Mouse (Mus musculus): ENCODE measurements around the gene Efna1. TPM values are rescaled to one million over a fixed set of nuclear protein-coding genes. Genes with fewer than 3 reads are reported as not detected.

The Efna1 gene
- polyA plus RNA-seq, 1 experiment: not detected

DNA sequence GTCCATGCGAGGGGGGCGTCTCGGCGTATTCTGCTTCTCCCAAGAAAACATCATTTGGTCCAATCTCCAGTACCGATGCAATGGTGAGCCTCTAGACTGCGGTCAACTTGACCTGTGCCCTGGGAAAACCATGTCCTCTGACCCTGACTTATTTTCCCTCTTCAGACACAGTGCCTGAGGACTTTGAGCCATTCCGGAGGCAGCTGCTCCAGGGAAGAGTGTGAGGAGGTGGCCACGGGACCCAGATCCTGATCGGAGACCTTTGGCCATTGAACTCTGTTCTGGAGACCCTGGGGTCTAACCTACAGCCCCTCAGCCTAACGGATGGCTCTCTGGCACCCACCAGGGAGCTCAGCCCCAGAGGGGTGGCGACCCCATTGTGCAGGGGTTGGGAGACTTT lies 54.6 kb downstream of the Efna1 start:
- no peak for TF ChIP-seq GATA1 (IDR thresholded peaks at IDR 0.05; ENCODE audit: low read length)

DNA sequence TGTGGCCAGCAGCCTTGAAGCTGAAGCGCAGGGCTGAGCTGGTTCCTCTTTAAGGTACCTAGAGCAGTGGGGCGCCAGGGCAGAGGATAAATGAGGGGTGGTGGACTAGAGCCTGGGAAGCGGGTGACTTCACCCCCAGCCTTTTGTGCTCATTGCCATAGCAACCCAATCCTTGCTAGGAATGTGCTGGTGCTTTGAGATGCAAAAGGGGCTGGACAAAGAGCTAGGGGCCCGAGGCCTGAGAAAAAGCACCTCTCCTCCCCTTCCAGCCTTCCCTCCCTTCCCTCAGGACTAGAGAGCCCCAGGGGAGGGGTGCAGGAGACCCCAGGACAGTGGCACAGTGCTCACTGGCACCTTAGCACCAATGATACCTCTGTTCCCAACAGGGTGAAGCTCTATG lies 55.0 kb downstream of the Efna1 start:
- TF ChIP-seq GATA1 (IDR thresholded peaks at IDR 0.05; ENCODE audit: low read length): no peak

DNA sequence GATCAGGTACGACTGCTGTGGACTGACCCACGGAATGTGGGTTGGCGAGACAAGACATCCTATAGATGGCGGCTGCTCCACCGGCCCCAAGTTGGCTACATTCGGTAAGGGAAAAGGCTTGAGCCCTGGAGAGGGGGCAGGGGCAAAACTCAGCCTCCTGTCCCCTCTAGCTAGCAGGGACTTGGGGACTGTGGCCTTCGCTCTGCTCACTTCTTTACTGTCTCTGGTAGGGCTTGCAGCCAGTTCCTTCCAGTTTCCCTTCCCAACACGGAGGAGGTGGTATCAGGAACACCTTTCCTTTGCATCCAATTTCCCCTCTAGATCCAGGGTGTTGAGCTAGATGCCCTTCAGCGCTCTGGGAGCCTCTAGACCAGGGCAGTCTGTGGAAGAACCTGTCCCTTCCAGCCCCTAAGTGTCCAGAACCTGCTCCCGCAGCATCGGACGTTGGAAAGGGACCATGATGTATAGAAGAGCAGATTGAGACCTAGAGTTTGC lies 55.6 kb downstream of the Efna1 start:
- TF ChIP-seq GATA1 (IDR thresholded peaks at IDR 0.05; ENCODE audit: low read length): no peak

- no peak for TF ChIP-seq GATA1 (IDR thresholded peaks at IDR 0.05; ENCODE audit: low read length)
These were observed 56.1 kb downstream of the Efna1 start for GRCm38 (mm10) chr3:89224796-89225195.

Other genes starting within 250 kb of the Efna1 start
- gene Rusc1, start 187.8 kb downstream of the Efna1 start, polyA plus RNA-seq (2012): 14.2 and 15.4 TPM in 2 replicates
- 1.4 and 7.9 TPM in 2 replicates for gene Gm43738, start 180.0 kb downstream of the Efna1 start, polyA plus RNA-seq (2012)
- gene Fdps, start 179.2 kb downstream of the Efna1 start, polyA plus RNA-seq (2012): 18.1 and 44.7 TPM in 2 replicates
- gene Pklr, start 145.0 kb downstream of the Efna1 start, polyA plus RNA-seq (2012): 145 and 174 TPM in 2 replicates
- gene Hcn3, start 120.9 kb downstream of the Efna1 start, polyA plus RNA-seq (2012): 0.91 and 1.2 TPM in 2 replicates
- gene Clk2, start 116.3 kb downstream of the Efna1 start, polyA plus RNA-seq (2012): 62.2 and 65.3 TPM in 2 replicates
- 190 and 239 TPM in 2 replicates for gene Scamp3, start 103.7 kb downstream of the Efna1 start, polyA plus RNA-seq (2012)
- gene Fam189b, start 98.0 kb downstream of the Efna1 start, polyA plus RNA-seq (2012): 7.3 and 13.1 TPM in 2 replicates
- 2.0 and 2.9 TPM in 2 replicates for gene Gba, start 78.2 kb downstream of the Efna1 start, polyA plus RNA-seq (2012)
- 0.19 and 0.37 TPM in 2 replicates for gene Thbs3, start 66.0 kb downstream of the Efna1 start, polyA plus RNA-seq (2012)
- gene Mtx1, start 54.1 kb downstream of the Efna1 start, polyA plus RNA-seq (2012): 392 and 458 TPM in 2 replicates
- 0.18 TPM in 1 of 2 replicates, not detected in the other for gene Muc1, start 52.1 kb downstream of the Efna1 start, polyA plus RNA-seq (2012)
- gene Krtcap2, start 35.2 kb downstream of the Efna1 start, polyA plus RNA-seq (2012): 135 and 200 TPM in 2 replicates
- gene Trim46, start 34.8 kb downstream of the Efna1 start, polyA plus RNA-seq (2012): 2.4 and 2.8 TPM in 2 replicates
- 119 and 146 TPM in 2 replicates for gene Dpm3, start 21.8 kb downstream of the Efna1 start, polyA plus RNA-seq (2012)
- gene Slc50a1, start 10.6 kb downstream of the Efna1 start, polyA plus RNA-seq (2012): not detected in 2 replicates
- not detected in 2 replicates for gene Efna3, start 41.8 kb upstream of the Efna1 start, polyA plus RNA-seq (2012)
- gene Efna4, start 56.9 kb upstream of the Efna1 start, polyA plus RNA-seq (2012): 0.04 and 0.09 TPM in 2 replicates
- not detected in 2 replicates for gene Adam15, start 68.9 kb upstream of the Efna1 start, polyA plus RNA-seq (2012)
- not detected in 2 replicates for gene Dcst2, start 80.8 kb upstream of the Efna1 start, polyA plus RNA-seq (2012)
- not detected in 2 replicates for gene Dcst1, start 84.1 kb upstream of the Efna1 start, polyA plus RNA-seq (2012)
- gene Zbtb7b, start 113.6 kb upstream of the Efna1 start, polyA plus RNA-seq (2012): 39.1 and 39.3 TPM in 2 replicates
- gene Lenep, start 121.7 kb upstream of the Efna1 start, polyA plus RNA-seq (2012): 0.08 TPM in 1 of 2 replicates, not detected in the other
- gene Flad1, start 130.7 kb upstream of the Efna1 start, polyA plus RNA-seq (2012): 12.0 and 24.0 TPM in 2 replicates
- gene Cks1b, start 137.2 kb upstream of the Efna1 start, polyA plus RNA-seq (2012): 84.3 and 87.0 TPM in 2 replicates
- gene Shc1, start 137.3 kb upstream of the Efna1 start, polyA plus RNA-seq (2012): 138 and 171 TPM in 2 replicates
- 160 and 240 TPM in 2 replicates for gene Pygo2, start 149.1 kb upstream of the Efna1 start, polyA plus RNA-seq (2012)
- 7.6 and 7.7 TPM in 2 replicates for gene Pbxip1, start 155.6 kb upstream of the Efna1 start, polyA plus RNA-seq (2012)
- gene Pmvk, start 173.4 kb upstream of the Efna1 start, polyA plus RNA-seq (2012): 11.6 and 29.9 TPM in 2 replicates
- gene Kcnn3, start 239.0 kb upstream of the Efna1 start, polyA plus RNA-seq (2012): not detected in 2 replicates

All from G1E-ER4 (cell line).